In the genomic region with DNA sequence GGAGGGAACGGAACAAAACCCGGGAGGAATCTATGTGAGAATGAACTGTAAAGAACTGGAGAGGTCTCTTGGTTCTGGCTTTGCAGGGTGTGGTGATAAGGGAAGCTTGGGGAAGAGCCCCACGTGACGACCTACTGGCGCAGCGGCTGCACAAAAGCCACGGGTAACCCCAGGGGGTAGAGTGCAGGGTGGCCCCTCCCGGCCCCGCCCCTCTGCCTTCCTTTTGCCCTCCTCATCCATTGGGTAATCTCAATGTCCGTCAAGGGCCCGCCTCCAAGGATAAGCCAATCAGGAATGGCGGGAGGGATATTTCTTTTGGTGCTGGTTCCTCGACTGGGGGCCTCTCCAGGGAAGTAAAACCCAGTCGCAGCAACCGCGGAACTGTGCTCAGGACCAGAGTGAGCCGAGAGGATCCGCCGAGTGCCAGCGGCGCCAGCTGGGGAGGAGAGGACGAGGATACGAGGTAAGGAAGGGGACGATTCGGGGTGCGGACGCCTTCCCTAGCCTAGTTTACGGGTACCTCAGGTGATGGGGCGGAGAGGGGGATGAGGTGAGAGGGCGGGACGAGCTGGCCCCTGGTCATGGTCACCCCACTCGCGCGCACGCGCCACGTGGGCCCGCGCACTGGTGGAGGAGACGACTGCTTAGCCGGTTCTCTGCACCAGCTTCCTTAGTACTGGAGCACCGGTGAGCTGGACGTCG, we compare ENCODE assay signal across 8 mouse cellular contexts. TPM values are rescaled to one million over a fixed set of nuclear protein-coding genes. Genes with fewer than 3 reads are reported as not detected.
A peak's percentile ranks its signal among the peaks of the same experiment; 100 is the strongest.
DNase-seq lines count a peak whose midpoint lies in the region; ATAC-seq and TF ChIP-seq lines count a peak whose summit lies in the region.

TSS of gene Pdp2 (plus strand) at position 319 of the 702 bp plus-strand sequence.

- WGBS in forebrain, embryonic 12.5 days, result under 1% methylated on average over 44 of the region's 44 CpGs
- WGBS in heart, postnatal 0 days, result under 1% methylated on average over 43 of the region's 44 CpGs
- WGBS in liver, embryonic 16.5 days (ENCODE audit: insufficient replicate concordance), result under 1% methylated on average over 44 of the region's 44 CpGs
- under 1% methylated on average over 44 of the region's 44 CpGs for WGBS in neural tube, embryonic 13.5 days

- ATAC-seq in forebrain, embryonic 12.5 days (ENCODE audit: low FRiP score), result peak; percentile 98
- peak; percentile 97 for ATAC-seq in heart, postnatal 0 days (ENCODE audit: insufficient read depth, low read depth)
- peak; percentile 98 for ATAC-seq in liver, embryonic 16.5 days (ENCODE audit: low read depth)
- ATAC-seq in neural tube, embryonic 13.5 days (ENCODE audit: low read depth), result peak; percentile 98

- H3K36me3 ChIP-seq in E14TG2a.4 (ENCODE audit: insufficient read depth, low read length), result peaks cover 29% of the 10 kb centered on the region
- peaks cover 23% of the 10 kb centered on the region for H3K36me3 ChIP-seq in forebrain, embryonic 12.5 days (replicated peaks)
- H3K36me3 ChIP-seq in heart, postnatal 0 days (replicated peaks; ENCODE audit: control insufficient read depth, insufficient read depth, low read length), result peaks cover 17% of the 10 kb centered on the region
- peaks cover 14% of the 10 kb centered on the region for H3K36me3 ChIP-seq in liver, embryonic 16.5 days (ENCODE audit: control insufficient read depth, insufficient read depth)
- peaks cover 26% of the 10 kb centered on the region for H3K36me3 ChIP-seq in neural tube, embryonic 13.5 days
- H3K36me3 ChIP-seq in testis, adult 2 months (ENCODE audit: control insufficient read depth, insufficient read depth, low read length), result no peaks in the 10 kb centered on the region

- peaks cover 49% of the 10 kb centered on the region for H3K4me1 ChIP-seq in E14TG2a.4 (replicated peaks; ENCODE audit: low read depth, low read length)
- H3K4me1 ChIP-seq in forebrain, embryonic 12.5 days, result peaks cover 17% of the 10 kb centered on the region
- H3K4me1 ChIP-seq in heart, postnatal 0 days (ENCODE audit: control insufficient read depth, insufficient read depth), result peaks cover 6% of the 10 kb centered on the region
- H3K4me1 ChIP-seq in liver, embryonic 16.5 days (ENCODE audit: control insufficient read depth, low read depth, low read length), result peaks cover 14% of the 10 kb centered on the region
- peaks cover 15% of the 10 kb centered on the region for H3K4me1 ChIP-seq in neural tube, embryonic 13.5 days (replicated peaks)
- peaks cover 8% of the 10 kb centered on the region for H3K4me1 ChIP-seq in testis, adult 2 months (ENCODE audit: control insufficient read depth, insufficient read depth, low read length)

- DNase-seq in c-Kit-positive CD71-positive TER-119-positive erythroid progenitor cells, embryonic 14.5 days (ENCODE audit: low spot score), result peak; percentile 96
- peak; percentile 89 for DNase-seq in heart, postnatal 0 days (ENCODE audit: low spot score)
- peak; percentile 88 to 91 for DNase-seq in kidney, postnatal 4 days

- H3K27me3 ChIP-seq in E14TG2a.4 (ENCODE audit: insufficient read depth, low read length), result peaks cover 5% of the 10 kb centered on the region; the same call in 1 of the 2 replicates
- H3K27me3 ChIP-seq in forebrain, embryonic 12.5 days, result no peaks in the 10 kb centered on the region
- no peaks in the 10 kb centered on the region for H3K27me3 ChIP-seq in heart, postnatal 0 days (ENCODE audit: control insufficient read depth, insufficient read depth, low read length)
- H3K27me3 ChIP-seq in liver, embryonic 16.5 days (ENCODE audit: control insufficient read depth, insufficient read depth, low read depth, low read length), result no peaks in the 10 kb centered on the region
- no peaks in the 10 kb centered on the region for H3K27me3 ChIP-seq in neural tube, embryonic 13.5 days
- H3K27me3 ChIP-seq in testis, adult 2 months (ENCODE audit: control insufficient read depth, insufficient read depth, low read length), result no peaks in the 10 kb centered on the region

- H3K9ac ChIP-seq in forebrain, embryonic 12.5 days, result peak within 1 kb of the TSS; percentile 73
- peak within 1 kb of the TSS; percentile 56 for H3K9ac ChIP-seq in heart, postnatal 0 days (replicated peaks; ENCODE audit: low read depth, low read length)
- H3K9ac ChIP-seq in liver, embryonic 16.5 days (ENCODE audit: low read depth, low read length), result peak within 1 kb of the TSS; percentile 52
- H3K9ac ChIP-seq in neural tube, embryonic 13.5 days, result peak within 1 kb of the TSS; percentile 81

- H3K4me3 ChIP-seq in E14TG2a.4 (replicated peaks; ENCODE audit: low read length), result peak within 1 kb of the TSS; percentile 88
- H3K4me3 ChIP-seq in forebrain, embryonic 12.5 days (replicated peaks), result peak within 1 kb of the TSS; percentile 72
- H3K4me3 ChIP-seq in heart, postnatal 0 days (ENCODE audit: low read depth, low read length), result peak within 1 kb of the TSS; percentile 68
- peak within 1 kb of the TSS; percentile 63 for H3K4me3 ChIP-seq in liver, embryonic 16.5 days (ENCODE audit: low read depth, low read length)
- H3K4me3 ChIP-seq in neural tube, embryonic 13.5 days, result peak within 1 kb of the TSS; percentile 72
- H3K4me3 ChIP-seq in testis, adult 2 months (ENCODE audit: control insufficient read depth, low read depth, low read length), result peak within 1 kb of the TSS; percentile 97

- no peak for TF ChIP-seq CTCF in E14TG2a.4 (conservative IDR thresholded peaks at IDR 0.05; ENCODE audit: low read length)
- no peak for TF ChIP-seq CTCF in heart, postnatal 0 days (IDR thresholded peaks at IDR 0.05; ENCODE audit: low read depth)
- TF ChIP-seq CTCF in testis, adult 2 months (IDR thresholded peaks at IDR 0.05; ENCODE audit: control insufficient read depth, insufficient read depth, insufficient replicate concordance, low read depth, low read length), result no peak

- no peak for TF ChIP-seq EP300 in heart, postnatal 0 days (IDR thresholded peaks at IDR 0.05; ENCODE audit: low read depth)

- peak; percentile 68 for TF ChIP-seq POLR2A in testis, adult 2 months (IDR thresholded peaks at IDR 0.05; ENCODE audit: control insufficient read depth, low read depth, low read length)

- no peaks in the 10 kb centered on the region for H3K9me3 ChIP-seq in E14TG2a.4 (ENCODE audit: low read length)
- no peaks in the 10 kb centered on the region for H3K9me3 ChIP-seq in forebrain, embryonic 12.5 days
- no peaks in the 10 kb centered on the region for H3K9me3 ChIP-seq in heart, postnatal 0 days (replicated peaks; ENCODE audit: control insufficient read depth, low read length)
- H3K9me3 ChIP-seq in liver, embryonic 16.5 days (replicated peaks; ENCODE audit: control insufficient read depth, low read length), result no peaks in the 10 kb centered on the region
- no peaks in the 10 kb centered on the region for H3K9me3 ChIP-seq in neural tube, embryonic 13.5 days

- H3K27ac ChIP-seq in forebrain, embryonic 12.5 days, result peak within 1 kb of the TSS; percentile 63; the same call in 1 of the 2 replicates
- peak within 1 kb of the TSS; percentile 74 for H3K27ac ChIP-seq in heart, postnatal 0 days (ENCODE audit: low read depth)
- peak within 1 kb of the TSS; percentile 74 for H3K27ac ChIP-seq in liver, embryonic 16.5 days (ENCODE audit: low read length)
- H3K27ac ChIP-seq in neural tube, embryonic 13.5 days (replicated peaks), result peak within 1 kb of the TSS; percentile 90
- H3K27ac ChIP-seq in testis, adult 2 months (ENCODE audit: control insufficient read depth, insufficient read depth, low read depth, low read length), result peak within 1 kb of the TSS; percentile 91

- H3K4me2 ChIP-seq in forebrain, embryonic 12.5 days, result peak within 1 kb of the TSS; percentile 80
- peak within 1 kb of the TSS; percentile 87 for H3K4me2 ChIP-seq in heart, postnatal 0 days (ENCODE audit: low read depth, low read length)
- H3K4me2 ChIP-seq in liver, embryonic 16.5 days (ENCODE audit: low read depth, low read length), result peak within 1 kb of the TSS; percentile 69
- peak within 1 kb of the TSS; percentile 88 for H3K4me2 ChIP-seq in neural tube, embryonic 13.5 days

RNA-seq across cellular contexts. Expression of gene Pdp2, which starts in this region (rescaled TPM):
- 14.2 and 14.9 TPM in 2 replicates for polyA plus RNA-seq in forebrain, embryonic 12.5 days (2016; fragmentation: Nextera tagmentation; extraction: Ambion mirVana)
- 4.0 and 4.2 TPM in 2 replicates for total RNA-seq in heart, postnatal 0 days (2014; rRNA removed; ENCODE audit: low replicate concordance)
- 5.7 and 6.1 TPM in 2 replicates for polyA plus RNA-seq in heart, postnatal 0 days (2015; fragmentation: Nextera tagmentation; extraction: Ambion mirVana)
- polyA plus RNA-seq in liver, embryonic 16.5 days (2015; fragmentation: Nextera tagmentation; extraction: Ambion mirVana), result 3.4 and 3.9 TPM in 2 replicates
- 17.9 and 19.7 TPM in 2 replicates for polyA plus RNA-seq in neural tube, embryonic 13.5 days (2015; fragmentation: Nextera tagmentation; extraction: Ambion mirVana)
- 1.2 and 1.3 TPM in 2 replicates for polyA plus RNA-seq in testis, adult 2 months (2012; rRNA removed)

Comparison
In these comparisons a context has a peak if more than half of its experiments do, and no peak if none do; other contexts are left out.
1. Peak in every context shown above with its lines: DNase-seq, ATAC-seq, H3K4me3 ChIP-seq and H3K27ac ChIP-seq.